Comparison of ENCODE assay signal across 27 mouse cellular contexts in the genomic region with DNA sequence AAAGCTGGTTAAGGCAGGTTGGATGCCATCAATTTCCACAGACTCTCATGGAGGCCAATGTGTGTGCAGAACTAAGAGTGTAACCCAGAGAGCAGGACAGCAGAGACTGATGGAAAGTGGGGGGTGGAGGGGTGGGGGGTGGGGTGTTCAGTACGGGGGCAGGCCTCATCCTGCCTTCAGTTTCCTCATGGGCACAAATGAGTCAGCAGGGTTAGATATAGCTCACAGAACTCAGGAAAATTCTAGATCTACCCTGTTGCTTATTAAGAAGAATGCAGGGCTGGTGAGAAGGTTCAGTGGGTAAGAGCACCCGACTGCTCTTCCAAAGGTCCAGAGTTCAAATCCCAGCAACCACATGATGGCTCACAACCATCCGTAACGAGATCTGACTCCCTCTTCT. TPM values are rescaled to one million over a fixed set of nuclear protein-coding genes. Genes with fewer than 3 reads are reported as not detected.
DNase-seq lines count a peak whose midpoint lies in the region; ATAC-seq and TF ChIP-seq lines count a peak whose summit lies in the region.
"Had no signal": no experiment of that assay in that cellular context is flagged by ENCODE, and none has a peak within 500 bp of the region (broad histone marks: within the 10 kb centered on the region; RNA-seq: fewer than 3 reads in every experiment).

No protein-coding gene starts in this region.

- H3K9ac ChIP-seq in heart, postnatal 0 days (replicated peaks; ENCODE audit: low read depth, low read length), result no peak overlapping the region
- no peak overlapping the region; the same call in 1 of the 2 replicates for H3K9ac ChIP-seq in heart, embryonic 12.5 days
- H3K9ac ChIP-seq: forebrain, embryonic 15.5 days; hindbrain, embryonic 14.5 days; limb, embryonic 15.5 days; liver, embryonic 13.5 days; midbrain, embryonic 12.5 days; neural tube, embryonic 13.5 days had no signal

- ATAC-seq in heart, postnatal 0 days (ENCODE audit: insufficient read depth, low read depth), result no peak
- no peak for ATAC-seq in heart, embryonic 12.5 days (ENCODE audit: insufficient number of reproducible peaks, low FRiP score)
- ATAC-seq: CD4-positive, CD25-positive, alpha-beta regulatory T cell, adult 4 months; forebrain, embryonic 15.5 days had no signal

- no peak overlapping the region for H3K4me3 ChIP-seq in heart, postnatal 0 days (ENCODE audit: low read depth, low read length)
- no peak overlapping the region for H3K4me3 ChIP-seq in heart, embryonic 12.5 days
- H3K4me3 ChIP-seq in macrophage (ENCODE audit: inconsistent target), result peak overlapping the region; percentile 31; the same call in 1 of the 2 replicates
- H3K4me3 ChIP-seq in gastrocnemius, adult 2 months, result no peak overlapping the region
- H3K4me3 ChIP-seq: forebrain, embryonic 10.5 days; forebrain, embryonic 15.5 days; limb, embryonic 10.5 days; limb, embryonic 15.5 days; liver, embryonic 13.5 days; midbrain, embryonic 12.5 days; neural tube, embryonic 13.5 days had no signal

- H3K27me3 ChIP-seq in heart, postnatal 0 days (ENCODE audit: control insufficient read depth, insufficient read depth, low read length), result no peaks in the 10 kb centered on the region
- no peaks in the 10 kb centered on the region for H3K27me3 ChIP-seq in heart, embryonic 12.5 days (replicated peaks)
- H3K27me3 ChIP-seq: forebrain, embryonic 15.5 days; limb, embryonic 15.5 days; liver, embryonic 13.5 days; midbrain, embryonic 12.5 days; neural tube, embryonic 13.5 days had no signal

- no peak overlapping the region for H3K27ac ChIP-seq in heart, postnatal 0 days (ENCODE audit: low read depth)
- H3K27ac ChIP-seq in heart, embryonic 12.5 days (ENCODE audit: poor library complexity, severe bottlenecking), result no peak overlapping the region
- peak overlapping the region; percentile 97 for H3K27ac ChIP-seq in macrophage
- no peak overlapping the region for H3K27ac ChIP-seq in gastrocnemius, adult 2 months
- H3K27ac ChIP-seq: forebrain, embryonic 10.5 days; forebrain, embryonic 15.5 days; hindbrain, embryonic 14.5 days; kidney, postnatal 0 days; limb, embryonic 10.5 days; limb, embryonic 15.5 days; liver, embryonic 13.5 days; midbrain, embryonic 12.5 days; neural tube, embryonic 13.5 days had no signal

- peaks cover 3% of the 10 kb centered on the region; the same call in 1 of the 2 replicates for H3K4me1 ChIP-seq in heart, postnatal 0 days (ENCODE audit: control insufficient read depth, insufficient read depth)
- peaks cover 16% of the 10 kb centered on the region for H3K4me1 ChIP-seq in heart, embryonic 12.5 days (replicated peaks)
- H3K4me1 ChIP-seq: forebrain, embryonic 10.5 days; forebrain, embryonic 15.5 days; liver, embryonic 13.5 days; midbrain, embryonic 12.5 days; neural tube, embryonic 13.5 days had no signal

- no peak overlapping the region for H3K4me2 ChIP-seq in heart, postnatal 0 days (ENCODE audit: low read depth, low read length)
- no peak overlapping the region for H3K4me2 ChIP-seq in heart, embryonic 12.5 days
- H3K4me2 ChIP-seq: forebrain, embryonic 15.5 days; hindbrain, embryonic 14.5 days; limb, embryonic 15.5 days; liver, embryonic 13.5 days; midbrain, embryonic 12.5 days; neural tube, embryonic 13.5 days had no signal

- intact Hi-C loops in gastrocnemius, adult 2 months (cut with DNase I), result loop anchor here (10.0 kb wide), 1 partner anchor 305 kb away; no protein-coding TSS in a partner anchor
- intact Hi-C loops in gastrocnemius, postnatal 36 days (cut with DNase I), result no loop called here

- no peak for TF ChIP-seq EP300 in heart, postnatal 0 days (IDR thresholded peaks at IDR 0.05; ENCODE audit: low read depth)

- H3K9me3 ChIP-seq in heart, postnatal 0 days (replicated peaks; ENCODE audit: control insufficient read depth, low read length), result no peaks in the 10 kb centered on the region
- no peaks in the 10 kb centered on the region for H3K9me3 ChIP-seq in heart, embryonic 12.5 days (replicated peaks)
- H3K9me3 ChIP-seq: forebrain, embryonic 10.5 days; forebrain, embryonic 15.5 days; limb, embryonic 10.5 days; limb, embryonic 15.5 days; liver, embryonic 13.5 days; midbrain, embryonic 12.5 days; neural tube, embryonic 13.5 days had no signal

- 76% methylated on average over 4 of the region's 4 CpGs for WGBS in heart, postnatal 0 days
- WGBS in heart, embryonic 12.5 days, result 63% methylated on average over 4 of the region's 4 CpGs
- 69% methylated on average over 4 of the region's 4 CpGs for WGBS in macrophage (ENCODE audit: missing documents)

- peak; percentile 3 for DNase-seq in heart, postnatal 0 days (ENCODE audit: low spot score)
- peak; percentile 59 for DNase-seq in 416B (ENCODE audit: low read depth)
- DNase-seq in brain, adult 2 months (ENCODE audit: low read depth, low spot score), result peak; percentile 56
- no peak for DNase-seq in gastrocnemius, adult 2 months
- no peak for DNase-seq in gastrocnemius, postnatal 36 days
- DNase-seq: adrenal gland, postnatal 25 days; cerebellum, adult 2 months; cerebellum, postnatal 14 days; kidney, adult 18-20 months; kidney, postnatal 4 days; layer of hippocampus, postnatal 36 days; liver, embryonic 13.5 days; lung, postnatal 10 days; right cerebral cortex, postnatal 14 days; thymus, adult 18-20 months; thymus, postnatal 36 days had no signal

- no peak for TF ChIP-seq CTCF in heart, postnatal 0 days (IDR thresholded peaks at IDR 0.05; ENCODE audit: low read depth)
- TF ChIP-seq CTCF in gastrocnemius, adult 2 months (IDR thresholded peaks at IDR 0.05), result no peak

- peaks cover 69% of the 10 kb centered on the region for H3K36me3 ChIP-seq in heart, postnatal 0 days (replicated peaks; ENCODE audit: control insufficient read depth, insufficient read depth, low read length)
- peaks cover 68% of the 10 kb centered on the region for H3K36me3 ChIP-seq in heart, embryonic 12.5 days
- H3K36me3 ChIP-seq in macrophage (ENCODE audit: inconsistent target), result peaks cover 61% of the 10 kb centered on the region

- H3K79me2 ChIP-seq in macrophage (ENCODE audit: inconsistent target), result peaks cover 55% of the 10 kb centered on the region

RNA-seq across cellular contexts. Expression of a gene that starts 16.7 kb away (rescaled TPM):
- total RNA-seq in heart, postnatal 0 days (2014; rRNA removed; ENCODE audit: low replicate concordance), result 157 and 211 TPM in 2 replicates
- polyA plus RNA-seq in heart, postnatal 0 days (2015; fragmentation: Nextera tagmentation; extraction: Ambion mirVana), result 349 and 359 TPM in 2 replicates
- polyA plus RNA-seq in heart, embryonic 12.5 days (2016; fragmentation: Nextera tagmentation; extraction: Ambion mirVana), result 605 and 640 TPM in 2 replicates
- total RNA-seq in macrophage (2018; cell fraction: chromatin; rRNA removed), result 1,000 to 10,000 TPM in 1 of 26 experiments, 100 to 1,000 TPM in 25; 145 to 1,072 (median 478) TPM
- total RNA-seq in macrophage (2018; cell fraction: cytosol; rRNA removed), result 100 to 1,000 TPM; 106 to 202 (median 158) TPM
- total RNA-seq in macrophage (2018; cell fraction: nucleus; rRNA removed), result 100 to 1,000 TPM; 151 to 994 (median 359) TPM
- polyA plus RNA-seq in macrophage (2018), result 176 to 306 TPM (median 187 TPM) in 3 replicates
- total RNA-seq in gastrocnemius, adult 2 months (2021), result 10 to 100 TPM; 81.8 to 84.8 TPM
- total RNA-seq in gastrocnemius, postnatal 36 days (2021), result 10 to 100 TPM; 59.8 to 80.2 TPM

RNA-seq across cellular contexts. Expression of a gene that starts 17.4 kb away (rescaled TPM):
- 23.2 and 46.3 TPM in 2 replicates for total RNA-seq in heart, postnatal 0 days (2014; rRNA removed; ENCODE audit: low replicate concordance)
- 44.5 and 49.7 TPM in 2 replicates for polyA plus RNA-seq in heart, postnatal 0 days (2015; fragmentation: Nextera tagmentation; extraction: Ambion mirVana)
- 37.6 and 39.9 TPM in 2 replicates for polyA plus RNA-seq in heart, embryonic 12.5 days (2016; fragmentation: Nextera tagmentation; extraction: Ambion mirVana)
- 100 to 1,000 TPM in 12 of 26 experiments, 10 to 100 TPM in 14; 23.7 to 296 (median 94.4) TPM for total RNA-seq in macrophage (2018; cell fraction: chromatin; rRNA removed)
- 100 to 1,000 TPM in 24 of 26 experiments, 10 to 100 TPM in 2; 90.2 to 220 (median 154) TPM for total RNA-seq in macrophage (2018; cell fraction: cytosol; rRNA removed)
- 100 to 1,000 TPM in 22 of 26 experiments, 10 to 100 TPM in 4; 26.4 to 272 (median 148) TPM for total RNA-seq in macrophage (2018; cell fraction: nucleus; rRNA removed)
- polyA plus RNA-seq in macrophage (2018), result 105 to 174 TPM (median 118 TPM) in 3 replicates
- 10 to 100 TPM; 21.5 to 23.9 TPM for total RNA-seq in gastrocnemius, adult 2 months (2021)
- total RNA-seq in gastrocnemius, postnatal 36 days (2021), result 10 to 100 TPM; 20.7 to 25.8 TPM

RNA-seq across cellular contexts. Expression of a gene that starts 26.4 kb away (rescaled TPM):
- 24.8 and 29.6 TPM in 2 replicates for total RNA-seq in heart, postnatal 0 days (2014; rRNA removed; ENCODE audit: low replicate concordance)
- 35.3 and 43.1 TPM in 2 replicates for polyA plus RNA-seq in heart, postnatal 0 days (2015; fragmentation: Nextera tagmentation; extraction: Ambion mirVana)
- 76.9 and 77.8 TPM in 2 replicates for polyA plus RNA-seq in heart, embryonic 12.5 days (2016; fragmentation: Nextera tagmentation; extraction: Ambion mirVana)
- 10 to 100 TPM in 25 of 26 experiments, 1 to 10 TPM in 1; 8.9 to 67.5 (median 36.3) TPM for total RNA-seq in macrophage (2018; cell fraction: chromatin; rRNA removed)
- total RNA-seq in macrophage (2018; cell fraction: cytosol; rRNA removed), result 10 to 100 TPM; 11.3 to 25.6 (median 19.8) TPM
- total RNA-seq in macrophage (2018; cell fraction: nucleus; rRNA removed), result 10 to 100 TPM; 13.7 to 59.6 (median 24.8) TPM
- polyA plus RNA-seq in macrophage (2018), result 19.8 to 25.1 TPM (median 21.8 TPM) in 3 replicates
- 10 to 100 TPM; 21.7 to 30.4 TPM for total RNA-seq in gastrocnemius, adult 2 months (2021)
- 10 to 100 TPM; 20.4 to 20.5 TPM for total RNA-seq in gastrocnemius, postnatal 36 days (2021)

RNA-seq across cellular contexts. Expression of a gene that starts 26.6 kb away (rescaled TPM):
- 39.2 and 63.2 TPM in 2 replicates for total RNA-seq in heart, postnatal 0 days (2014; rRNA removed; ENCODE audit: low replicate concordance)
- 77.1 and 77.6 TPM in 2 replicates for polyA plus RNA-seq in heart, postnatal 0 days (2015; fragmentation: Nextera tagmentation; extraction: Ambion mirVana)
- polyA plus RNA-seq in heart, embryonic 12.5 days (2016; fragmentation: Nextera tagmentation; extraction: Ambion mirVana), result 55.5 and 57.4 TPM in 2 replicates
- 10 to 100 TPM in 10 of 26 experiments, 1 to 10 TPM in 16; 1.5 to 20.7 (median 6.8) TPM for total RNA-seq in macrophage (2018; cell fraction: chromatin; rRNA removed)
- total RNA-seq in macrophage (2018; cell fraction: cytosol; rRNA removed), result 10 to 100 TPM; 10.5 to 17.5 (median 13.8) TPM
- total RNA-seq in macrophage (2018; cell fraction: nucleus; rRNA removed), result 10 to 100 TPM in 11 of 26 experiments, 1 to 10 TPM in 15; 2.5 to 24.4 (median 8.3) TPM
- 12.5 to 17.0 TPM (median 16.0 TPM) in 3 replicates for polyA plus RNA-seq in macrophage (2018)
- total RNA-seq in gastrocnemius, adult 2 months (2021), result 10 to 100 TPM; 35.4 to 42.9 TPM
- total RNA-seq in gastrocnemius, postnatal 36 days (2021), result 10 to 100 TPM; 30.0 to 39.2 TPM

RNA-seq across cellular contexts. Expression of a gene that starts 41.8 kb away (rescaled TPM):
- total RNA-seq in heart, postnatal 0 days (2014; rRNA removed; ENCODE audit: low replicate concordance), result 6.3 and 17.9 TPM in 2 replicates
- 20.0 and 21.7 TPM in 2 replicates for polyA plus RNA-seq in heart, postnatal 0 days (2015; fragmentation: Nextera tagmentation; extraction: Ambion mirVana)
- polyA plus RNA-seq in heart, embryonic 12.5 days (2016; fragmentation: Nextera tagmentation; extraction: Ambion mirVana), result 24.7 and 27.0 TPM in 2 replicates
- total RNA-seq in macrophage (2018; cell fraction: chromatin; rRNA removed), result 1 to 10 TPM in 1 of 26 experiments, not detected in 25; 5.3 TPM
- total RNA-seq in macrophage (2018; cell fraction: cytosol; rRNA removed), result under 1 TPM in 9 of 26 experiments, not detected in 17; 0.07 to 0.22 (median 0.09) TPM
- total RNA-seq in macrophage (2018; cell fraction: nucleus; rRNA removed), result 1 to 10 TPM in 1 of 26 experiments, not detected in 25; 2.3 TPM
- not detected in 3 replicates for polyA plus RNA-seq in macrophage (2018)
- 10 to 100 TPM in 1 of 2 experiments, 1 to 10 TPM in 1; 6.7 to 12.7 TPM for total RNA-seq in gastrocnemius, adult 2 months (2021)
- total RNA-seq in gastrocnemius, postnatal 36 days (2021), result 10 to 100 TPM; 11.4 to 12.7 TPM
- polyA plus RNA-seq: CD4-positive, CD25-positive, alpha-beta regulatory T cell, adult 4 months had no signal

Comparison
In these comparisons a context has a peak if more than half of its experiments do, and no peak if none do; other contexts are left out.
1. DNase-seq: peak in heart, postnatal 0 days (single experiment), 416B (single experiment) and brain, adult 2 months (single experiment); none in gastrocnemius, adult 2 months (single experiment) and gastrocnemius, postnatal 36 days (0 of 2).